Mouse (Mus musculus) MEL (cell line): ENCODE data around the gene Ppp1r10.

Experiments used
- CTCF ChIP-seq, 3 experiments: IDR thresholded peaks in 2 of 3; conservative IDR thresholded peaks in 1 of 3; 2 replicates each; pipeline ENCODE4 v1.5.1; 2011 to 2012; ENCODE audit warnings: low read length in 3 of 3, low read depth in 2 of 3, mild to moderate bottlenecking in 2 of 3, improper control_type of control experiment in 1 of 3, inconsistent platforms in 1 of 3, mixed read lengths in 1 of 3, moderate library complexity in 1 of 3; ENCODE audit not compliant: control insufficient read depth in 1 of 3, insufficient read depth in 1 of 3, poor library complexity in 1 of 3, severe bottlenecking in 1 of 3
- GATA1 ChIP-seq: IDR thresholded peaks from 2 replicates; pipeline ENCODE4 v1.6.1; 2011; ENCODE audit warnings: low read depth, low read length, improper control_type of control experiment
- MAX ChIP-seq: IDR thresholded peaks from 2 replicates; pipeline ENCODE4 v1.6.1; 2011; ENCODE audit warnings: low read length, improper control_type of control experiment
- POLR2A ChIP-seq, 2 experiments: IDR thresholded peaks; 2 replicates each; pipeline ENCODE4 v1.6.1; 2011 to 2012; ENCODE audit warnings: low read length in 2 of 2, mild to moderate bottlenecking in 2 of 2, control low read depth in 1 of 2, improper control_type of control experiment in 1 of 2, low read depth in 1 of 2, moderate library complexity in 1 of 2; ENCODE audit not compliant: control insufficient read depth in 1 of 2, insufficient read depth in 1 of 2, poor library complexity in 1 of 2
- POLR2AphosphoS2 ChIP-seq: IDR thresholded peaks from 2 replicates; pipeline ENCODE4 v1.6.1; 2011; ENCODE audit warnings: low read length, improper control_type of control experiment
- POLR2AphosphoS5 ChIP-seq: IDR thresholded peaks from 2 replicates; pipeline ENCODE4 v1.6.1; 2012; ENCODE audit warnings: low read depth, borderline replicate concordance, mild to moderate bottlenecking, inconsistent platforms, low read length, moderate library complexity, mixed read lengths
- RCOR1 ChIP-seq: IDR thresholded peaks from 2 replicates; pipeline ENCODE4 v1.6.1; 2012; ENCODE audit warnings: low read depth, mild to moderate bottlenecking, inconsistent platforms, low read length, improper control_type of control experiment
- TCF12 ChIP-seq: IDR thresholded peaks from 2 replicates; pipeline ENCODE4 v1.6.1; 2014; ENCODE audit warnings: low read depth, mild to moderate bottlenecking, inconsistent platforms, low read length, improper control_type of control experiment, moderate library complexity
- ZC3H11A ChIP-seq: IDR thresholded peaks from 2 replicates; pipeline ENCODE4 v1.6.1; 2012; ENCODE audit warnings: low read depth, mild to moderate bottlenecking, inconsistent platforms, low read length, improper control_type of control experiment
- ZKSCAN1 ChIP-seq: IDR thresholded peaks from 2 replicates; pipeline ENCODE4 v1.6.1; 2012; ENCODE audit warnings: low read depth, mild to moderate bottlenecking, inconsistent platforms, low read length, improper control_type of control experiment, moderate library complexity
- ZNF384 ChIP-seq: IDR thresholded peaks from 2 replicates; pipeline ENCODE4 v1.6.1; 2012; ENCODE audit warnings: low read depth, mild to moderate bottlenecking, inconsistent platforms, low read length, improper control_type of control experiment

GRCm38 (mm10) chr17:35909186-35909918 is 6.9 kb upstream of the Ppp1r10 start:
- TF ChIP-seq CTCF (IDR thresholded peaks at IDR 0.05 in 2 of 3, conservative IDR thresholded peaks at IDR 0.05 in 1 of 3; ENCODE audit: control insufficient read depth in 1 of 3, insufficient read depth in 1 of 3, low read depth in 2 of 3, low read length in 3 of 3, poor library complexity in 1 of 3, severe bottlenecking in 1 of 3) = no peak
- TF ChIP-seq GATA1 = no peak
- TF ChIP-seq RCOR1 = no peak
- no peak for TF ChIP-seq POLR2A (IDR thresholded peaks at IDR 0.05; ENCODE audit: control insufficient read depth in 1 of 2, insufficient read depth in 1 of 2, low read depth in 1 of 2, low read length in 2 of 2, poor library complexity in 1 of 2)
- TF ChIP-seq POLR2AphosphoS5 = no peak
- no peak for TF ChIP-seq ZKSCAN1
- no peak for TF ChIP-seq ZC3H11A
- TF ChIP-seq POLR2AphosphoS2 = no peak
- no peak for TF ChIP-seq MAX
- TF ChIP-seq ZNF384 = no peak
- no peak for TF ChIP-seq TCF12
